Mouse (Mus musculus) urinary bladder, postnatal 10 days (tissue): ENCODE measurements around the gene Eme1.

ENCODE experiments used
- DNase-seq: peaks from one replicate; pipeline ENCODE4 v3.0.0; 2022; ENCODE audit warnings: low spot score

Gene Eme1

GRCm38 (mm10) chr11:94646457-94646856 lies 7.3 kb downstream of the Eme1 start:
- no peak for DNase-seq

- no peak for DNase-seq
Measured at GRCm38 (mm10) chr11:94644461-94645219, 9.1 kb downstream of the Eme1 start.

- no peak for DNase-seq
Measured at GRCm38 (mm10) chr11:94634431-94634830, 19.3 kb downstream of the Eme1 start.

- no peak for DNase-seq
Measured at GRCm38 (mm10) chr11:94632988-94633387, 20.8 kb downstream of the Eme1 start.

GRCm38 (mm10) chr11:94631969-94632368 lies 21.8 kb downstream of the Eme1 start:
- DNase-seq: no peak

- DNase-seq: no peak
Measured at GRCm38 (mm10) chr11:94630199-94631011, 23.4 kb downstream of the Eme1 start.

- DNase-seq: no peak
Measured at GRCm38 (mm10) chr11:94629884-94630198, 23.9 kb downstream of the Eme1 start.

- peak; percentile 77 for DNase-seq
Measured at GRCm38 (mm10) chr11:94629199-94629883, 24.4 kb downstream of the Eme1 start, which contains the start of gene Lrrc59. Gene Lrrc59, plus strand, starts transcription at chr11:94629767.

- no peak for DNase-seq
Measured at GRCm38 (mm10) chr11:94622162-94622561, 31.6 kb downstream of the Eme1 start.

GRCm38 (mm10) chr11:94621458-94621852 lies 32.3 kb downstream of the Eme1 start:
- no peak for DNase-seq

GRCm38 (mm10) chr11:94620766-94621457 lies 32.9 kb downstream of the Eme1 start:
- DNase-seq: no peak

- DNase-seq: no peak
Measured at GRCm38 (mm10) chr11:94617646-94618045, 36.1 kb downstream of the Eme1 start.

- no peak for DNase-seq
Measured at GRCm38 (mm10) chr11:94615494-94615893, 38.3 kb downstream of the Eme1 start.

GRCm38 (mm10) chr11:94614603-94615002 lies 39.2 kb downstream of the Eme1 start:
- no peak for DNase-seq

GRCm38 (mm10) chr11:94610744-94611740 lies 42.7 kb downstream of the Eme1 start:
- DNase-seq: no peak

- no peak for DNase-seq
Measured at GRCm38 (mm10) chr11:94602356-94602955, 51.3 kb downstream of the Eme1 start.

- peak; percentile 41 for DNase-seq
Measured at GRCm38 (mm10) chr11:94601321-94602281, 52.2 kb downstream of the Eme1 start, which contains the start of gene Acsf2. Gene Acsf2, minus strand, starts transcription at chr11:94601871.

- no peak for DNase-seq
Measured at GRCm38 (mm10) chr11:94600447-94600846, 53.3 kb downstream of the Eme1 start.

GRCm38 (mm10) chr11:94598437-94599120 lies 55.2 kb downstream of the Eme1 start:
- DNase-seq: no peak
